Mouse (Mus musculus) large intestine, adult 2 months (tissue): ENCODE data around the gene Gm11020. TPM values are rescaled to one million over a fixed set of nuclear protein-coding genes. Genes with fewer than 3 reads are reported as not detected.
"Not testable (repeated sequence)": the region's sequence is repeated elsewhere in the genome, so short reads cannot be mapped to it uniquely, and the experiment has no call there.

Source experiments
- DNase-seq: peaks from one replicate; pipeline ENCODE4 v3.0.0-alpha.2; 2012; ENCODE audit warnings: low read depth, low spot score
- WGBS: fragments of 180-500 bp; shearing (Covaris S2); methylation state at CpG from one replicate; pipeline ENCODE4 v1.1.7; 2018; 5-methylcytosine and 5-hydroxymethylcytosine counted together
- polyA plus RNA-seq: library from polyadenylated mRNA; depleted of rRNA; stranded (reverse); fragments of >200 nt; gene quantifications from 2 replicates; pipeline ENCODE4 v1.2.3, GENCODE M21; 2012; rRNA removed

Gene Gm11020
- polyA plus RNA-seq, result not detected in 2 replicates

DNA sequence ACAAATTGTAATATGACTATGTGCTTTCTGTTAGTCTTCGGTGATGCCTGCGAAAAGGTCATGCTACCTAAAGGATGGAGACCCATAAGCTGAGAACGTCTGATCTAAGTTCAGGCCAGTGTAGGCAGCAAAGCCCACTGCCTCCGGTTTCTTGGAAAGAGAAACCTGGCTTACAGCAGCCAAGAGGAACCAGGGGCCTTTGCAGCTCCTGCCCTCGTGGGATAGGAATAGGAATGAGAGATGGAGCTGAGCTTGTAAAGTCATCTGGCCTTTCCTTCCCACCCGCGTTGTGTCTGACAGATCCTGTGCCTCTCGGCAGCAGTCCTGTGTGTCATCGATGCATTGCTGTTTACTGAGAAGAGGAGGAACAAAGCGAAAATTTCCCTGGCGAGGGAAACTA is at the start of gene Gm11020:
Gene Gm11020, plus strand, starts transcription at position 301 of the 400 bp plus-strand sequence.
- whole genome bisulfite sequencing, result 75% methylated on average over 11 of the region's 11 CpGs
- not testable (repeated sequence) for DNase-seq

GRCm38 (mm10) chr8:104293081-104293480 is 28.3 kb upstream of the Gm11020 start, which contains the start of gene Cmtm2a:
TSS of gene Cmtm2a (minus strand) at chr8:104293181.
- 87% methylated on average over 12 of the region's 12 CpGs for whole genome bisulfite sequencing
- DNase-seq, result not testable (repeated sequence)

DNA sequence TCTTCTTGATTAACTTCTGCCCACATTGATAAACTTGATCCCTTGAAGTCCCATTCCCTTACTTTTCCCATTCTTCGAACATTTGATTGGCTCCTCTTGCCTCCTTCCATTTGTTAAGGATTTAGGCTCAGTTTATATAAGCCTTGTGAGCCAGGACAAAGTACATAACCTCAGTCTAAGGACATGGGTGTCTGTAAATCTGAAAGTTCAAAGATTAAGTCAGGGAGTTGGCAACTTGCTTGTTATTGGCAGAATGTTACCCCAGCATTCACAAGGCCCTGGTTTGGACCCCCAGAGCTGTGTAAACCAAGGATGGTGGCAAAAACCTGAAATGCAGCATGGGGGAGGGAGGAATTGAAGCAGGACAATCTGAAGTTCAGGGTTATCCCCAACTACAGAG is 27.0 kb upstream of the Gm11020 start:
- 71% methylated on average over 1 of the region's 1 CpGs for WGBS
- no peak for DNase-seq

DNA sequence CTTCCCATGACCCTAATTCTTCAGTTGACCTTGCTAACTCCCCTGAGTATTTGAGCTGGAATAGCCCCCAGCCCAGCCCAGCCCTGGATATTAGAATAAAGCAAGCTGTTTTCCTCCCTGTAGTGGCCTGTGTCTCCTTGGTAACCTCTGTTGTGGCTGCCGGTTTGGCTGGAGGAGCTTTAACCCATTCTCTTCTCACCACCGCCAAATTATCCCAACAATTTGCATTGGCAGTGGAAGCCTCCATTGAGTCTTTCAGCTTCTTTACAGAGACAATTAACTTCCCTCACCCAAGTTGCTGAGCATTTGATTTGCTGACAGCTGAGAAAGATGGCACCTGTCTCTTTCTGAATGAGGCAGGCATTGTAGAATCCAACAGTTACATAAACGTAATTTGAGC is 19.8 kb upstream of the Gm11020 start:
- 19% methylated on average over 3 of the region's 3 CpGs for WGBS
- DNase-seq, result not testable (repeated sequence)

GRCm38 (mm10) chr8:104302536-104302935 is 18.8 kb upstream of the Gm11020 start:
- WGBS, result 95% methylated on average over 4 of the region's 4 CpGs
- not testable (repeated sequence) for DNase-seq

DNA sequence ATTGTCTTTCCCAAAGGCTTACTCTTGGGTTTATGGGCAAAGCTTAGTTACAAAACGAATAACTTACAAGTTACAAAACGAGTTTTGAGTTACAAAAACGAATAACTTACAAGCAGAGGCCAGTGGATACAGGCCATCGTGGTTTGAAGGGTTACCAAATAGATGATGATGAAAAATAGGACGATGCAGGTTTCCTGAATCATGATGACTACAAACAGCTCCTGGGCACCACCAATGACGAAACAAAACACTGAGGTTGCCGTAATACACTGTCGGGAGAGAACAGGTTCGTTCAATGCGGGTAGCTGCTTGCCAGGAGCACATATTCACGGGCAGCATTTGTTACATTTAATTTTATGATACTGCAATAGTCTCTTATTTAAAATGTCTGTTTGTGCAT is 16.4 kb upstream of the Gm11020 start:
- WGBS, result 78% methylated on average over 11 of the region's 11 CpGs
- DNase-seq, result no peak

DNA sequence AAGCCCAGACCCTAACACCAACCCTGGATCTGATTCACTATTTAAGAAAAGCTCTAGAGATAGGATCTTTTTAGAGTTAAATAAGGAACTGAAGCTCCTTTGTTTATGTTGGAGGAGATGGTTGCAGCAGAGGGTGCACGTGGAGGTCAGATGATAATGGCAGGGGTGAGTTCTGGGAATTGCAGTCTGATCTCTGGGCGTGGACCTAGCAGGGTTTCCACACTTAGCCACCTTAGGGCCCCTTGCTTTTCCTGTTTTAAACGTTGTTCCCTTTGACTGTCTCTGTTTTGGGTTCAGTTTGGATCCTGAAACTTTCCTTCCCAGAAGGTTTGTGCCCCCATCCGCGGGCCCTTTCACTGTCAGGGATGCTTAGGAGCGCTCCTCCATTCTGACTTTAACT is 13.0 kb upstream of the Gm11020 start:
- 27% methylated on average over 6 of the region's 6 CpGs for WGBS
- DNase-seq, result not testable (repeated sequence)

GRCm38 (mm10) chr8:104309441-104310155 is 11.8 kb upstream of the Gm11020 start, which contains the start of the genes Gm45711 and Cmtm1:
TSS of gene Gm45711 (minus strand) at chr8:104310081.
TSS of gene Cmtm1 (minus strand) at chr8:104310145.
- WGBS, result 87% methylated on average over 36 of the region's 36 CpGs
- DNase-seq, result not testable (repeated sequence)

DNA sequence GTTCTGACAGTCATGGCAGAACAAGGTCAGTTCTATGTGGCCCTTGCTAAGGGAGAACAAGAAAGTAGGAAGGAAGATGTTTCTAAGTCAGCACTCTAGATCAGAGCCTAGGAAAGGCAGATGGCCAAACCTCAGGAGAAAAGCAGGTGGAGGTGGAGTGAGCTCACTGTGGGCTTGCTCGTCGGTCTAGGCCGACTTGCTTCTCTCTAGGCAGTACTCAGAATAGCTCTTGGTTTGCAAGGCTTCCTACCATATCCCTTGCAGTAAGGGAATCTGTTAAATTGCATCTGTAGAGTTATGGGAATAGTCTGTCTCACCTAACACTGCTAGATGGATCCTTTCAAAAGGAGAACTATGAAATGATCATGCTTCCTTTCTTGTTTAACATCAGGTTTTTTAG is 9.3 kb upstream of the Gm11020 start:
- whole genome bisulfite sequencing, result 90% methylated on average over 3 of the region's 3 CpGs

DNA sequence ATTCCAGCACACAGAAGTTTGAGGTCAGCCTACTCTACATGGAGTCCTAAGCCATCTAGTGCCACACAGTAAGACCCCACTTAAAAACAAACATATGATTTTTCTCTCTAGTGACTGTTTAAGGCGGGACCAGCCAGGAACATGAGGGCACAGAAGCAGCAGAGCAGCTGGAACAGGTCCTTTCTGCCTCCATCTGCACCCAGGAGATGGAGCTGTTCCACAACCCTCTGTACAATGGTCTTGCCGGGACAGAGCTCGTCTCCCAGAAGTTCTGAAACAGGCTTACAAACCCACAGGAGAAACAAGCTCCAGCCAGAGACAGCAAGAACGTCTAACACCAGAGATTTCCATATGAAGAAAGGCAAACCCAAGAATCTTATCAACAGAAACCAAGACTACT is 8.1 kb upstream of the Gm11020 start:
- no peak for DNase-seq
- 40% methylated on average over 4 of the region's 4 CpGs for WGBS

More for the DNA sequence above, 9.3 kb upstream of the Gm11020 start:
- DNase-seq, result not testable (repeated sequence)

DNA sequence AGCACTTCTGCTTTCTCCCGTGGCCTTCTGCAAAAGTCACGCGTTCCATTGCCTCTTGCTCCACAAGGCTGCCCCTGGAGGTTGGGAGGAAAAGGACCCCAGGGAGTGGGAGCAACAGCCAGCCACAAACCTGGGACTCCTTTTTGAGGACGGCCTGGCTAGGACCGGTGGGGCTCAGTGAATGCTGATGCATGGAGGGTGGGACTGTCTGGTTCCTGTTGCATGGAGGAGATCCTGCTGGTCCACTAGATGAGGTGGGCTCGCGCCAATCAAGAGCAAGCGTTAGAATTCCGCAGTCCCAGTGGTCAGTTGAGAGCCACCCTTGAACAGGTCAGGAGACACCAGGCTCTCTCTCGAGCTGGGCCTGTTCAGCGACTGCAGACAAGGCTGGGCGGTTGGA is 563 bp downstream of the Gm11020 start, which contains the start of gene Cmtm2b:
Gene Cmtm2b, plus strand, starts transcription at position 301 of the 400 bp plus-strand sequence.
- WGBS, result 81% methylated on average over 12 of the region's 12 CpGs
- DNase-seq, result not testable (repeated sequence)

DNA sequence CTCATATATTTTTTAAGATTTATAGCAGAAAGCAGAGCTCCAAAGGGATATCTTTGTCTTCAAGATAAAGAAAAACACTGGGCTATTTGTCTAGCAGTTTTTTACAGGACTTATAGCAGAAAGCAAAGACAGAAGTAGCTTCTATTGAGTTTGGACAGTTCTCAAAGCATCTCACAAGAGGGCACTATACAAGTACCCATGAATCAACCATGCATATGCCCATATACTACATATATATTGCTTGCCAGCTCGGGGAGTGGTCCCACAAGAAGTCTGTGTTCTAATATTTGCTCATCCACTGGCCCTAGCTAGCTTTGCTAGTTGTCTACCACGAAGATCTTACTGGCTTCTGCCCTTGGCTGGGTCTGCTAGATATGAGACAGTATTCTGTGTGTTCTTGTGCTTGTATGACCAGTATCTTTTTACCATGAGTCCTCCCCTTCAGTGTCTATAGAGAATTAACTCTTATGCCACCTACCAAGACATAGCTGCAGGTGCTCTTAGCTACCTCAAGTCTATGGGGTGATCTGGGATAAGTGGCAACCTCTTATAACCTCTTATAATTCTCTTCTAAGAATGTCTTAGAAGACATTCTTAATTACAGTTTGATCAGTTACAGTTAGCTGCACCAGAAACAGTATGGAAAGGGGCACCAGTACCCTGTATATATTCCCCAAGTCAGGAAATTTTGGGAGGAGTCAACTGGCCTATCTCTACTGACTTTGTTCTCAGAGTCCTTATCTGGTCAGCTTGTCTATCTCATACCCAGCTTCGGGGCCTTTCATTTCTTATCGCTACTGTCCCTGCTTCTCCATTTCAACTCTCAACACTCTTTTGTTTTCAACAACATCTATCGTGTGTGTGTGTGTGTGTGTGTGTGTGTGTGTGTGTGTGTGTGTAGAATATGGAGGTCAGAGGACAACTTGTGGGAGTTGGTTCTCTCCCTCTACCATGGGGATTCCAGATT is 11.6 kb downstream of the Gm11020 start:
- no peak for DNase-seq
- WGBS, result 71% methylated on average over 5 of the region's 5 CpGs

- WGBS, result 64% methylated on average over 5 of the region's 5 CpGs
- DNase-seq, result no peak
Measured at GRCm38 (mm10) chr8:104333786-104334185, 12.4 kb downstream of the Gm11020 start.

DNA sequence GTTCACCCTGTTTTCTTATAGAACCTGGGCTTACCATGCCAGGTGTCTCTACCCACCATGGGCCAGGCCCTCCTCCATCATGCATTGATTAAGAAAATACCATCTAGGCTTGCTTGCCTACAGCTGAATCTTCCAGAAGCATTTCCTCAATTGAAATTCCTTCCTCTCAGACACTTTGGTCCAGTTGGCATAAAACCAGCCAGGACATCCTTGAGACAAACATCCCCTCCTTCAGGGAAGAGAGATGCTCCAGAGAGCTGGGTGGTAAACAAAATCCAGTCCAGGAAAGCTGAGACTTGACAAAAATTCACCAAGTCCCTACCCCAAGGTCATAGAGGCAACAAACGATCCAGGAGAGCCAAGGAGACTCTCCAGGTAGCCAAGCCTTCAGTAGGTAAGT is 12.8 kb downstream of the Gm11020 start:
- DNase-seq, result no peak
- 63% methylated on average over 1 of the region's 1 CpGs for WGBS

DNA sequence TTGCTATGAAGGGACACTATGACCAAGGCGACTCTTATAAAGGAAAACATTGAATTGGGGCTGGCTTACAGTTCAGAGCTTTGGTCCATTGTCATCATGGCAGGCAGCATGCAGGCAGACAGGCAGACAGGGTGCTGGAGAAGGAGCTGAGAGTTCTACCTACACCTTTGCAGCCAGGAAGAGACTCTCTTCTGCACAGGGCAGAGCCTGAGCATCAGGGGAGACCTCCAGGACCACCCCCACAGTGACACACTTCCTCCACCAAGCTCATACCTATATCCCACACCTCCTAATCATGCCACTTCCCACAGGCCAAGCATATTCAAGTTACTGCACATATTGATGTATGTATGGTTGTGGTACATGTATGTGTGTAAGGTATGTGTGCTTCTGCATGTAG is 15.4 kb downstream of the Gm11020 start:
- 83% methylated on average over 1 of the region's 1 CpGs for WGBS

DNA sequence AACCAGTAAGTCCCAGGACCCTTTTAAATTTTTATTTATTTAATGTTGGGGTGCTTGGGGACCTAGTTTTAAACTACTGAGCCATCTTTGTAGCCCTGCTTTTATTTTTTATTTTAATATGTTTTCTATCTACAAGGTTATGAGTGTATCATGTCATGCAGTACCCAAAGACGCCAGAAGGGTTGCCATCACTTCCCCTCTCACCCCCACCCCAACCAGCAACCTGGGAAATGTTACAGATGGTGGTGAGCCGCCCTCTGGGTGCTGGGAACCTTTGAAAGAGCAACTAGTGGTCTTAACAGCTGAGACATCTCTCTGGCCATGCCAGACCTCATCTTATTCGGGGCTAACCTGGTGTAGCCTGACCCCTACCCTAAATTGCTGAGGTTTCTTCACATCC is 16.5 kb downstream of the Gm11020 start:
- 56% methylated on average over 3 of the region's 3 CpGs for WGBS
- DNase-seq, result no peak

More for the DNA sequence above, 15.4 kb downstream of the Gm11020 start:
- DNase-seq, result no peak

- WGBS, result 24% methylated on average over 18 of the region's 18 CpGs
- DNase-seq, result no peak
Measured at GRCm38 (mm10) chr8:104339229-104339982, 18.0 kb downstream of the Gm11020 start, which contains the start of gene Cmtm3. TSS of gene Cmtm3 (plus strand) at chr8:104339410.

DNA sequence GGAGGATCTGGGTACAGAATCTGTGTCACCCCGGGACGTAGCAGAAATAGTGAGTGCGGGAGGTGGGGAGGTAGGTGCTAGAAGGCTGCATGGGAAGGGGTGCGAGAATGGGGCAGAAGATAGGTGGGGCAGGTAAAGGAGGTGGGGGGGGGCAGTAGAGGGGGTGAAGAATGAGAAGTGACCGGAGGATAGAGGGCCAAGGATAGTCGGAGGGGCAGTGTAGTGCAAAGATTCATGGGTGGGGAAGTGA is 18.5 kb downstream of the Gm11020 start:
- no peak for DNase-seq
- WGBS, result 10% methylated on average over 6 of the region's 6 CpGs

GRCm38 (mm10) chr8:104340233-104341105 is 19.1 kb downstream of the Gm11020 start:
- under 1% methylated on average over 54 of the region's 54 CpGs for WGBS
- DNase-seq, result no peak
